Mouse (Mus musculus) limb, embryonic 14.5 days (tissue): Measurements from ENCODE around the gene Ache. TPM values are rescaled to one million over a fixed set of nuclear protein-coding genes. Genes with fewer than 3 reads are reported as not detected.

ENCODE experiments used
- ATAC-seq: fragments of 200-750 bp; cut with Nextera tagmentation; 2 replicates; pipeline ENCODE4 v1.8.0; 2017; ENCODE audit warnings: low read depth, moderate number of reproducible peaks, moderate TSS enrichment; ENCODE audit not compliant: low FRiP score
- DNase-seq: peaks from one replicate; pipeline ENCODE4 v3.0.0-alpha.2; 2015; ENCODE audit warnings: low spot score
- H3K27ac ChIP-seq: fragments of 300-500 bp; sonication (generic); replicated peaks from 2 replicates; pipeline ENCODE4 v1.5.1; 2014; ENCODE audit warnings: low read depth, mild to moderate bottlenecking, low read length, moderate library complexity, mixed read lengths
- H3K27me3 ChIP-seq: fragments of 300-500 bp; sonication (generic); 2 replicates; pipeline ENCODE4 v1.6.1; 2014; ENCODE audit warnings: low read length, mixed read lengths; ENCODE audit not compliant: control insufficient read depth, insufficient read depth
- H3K36me3 ChIP-seq: fragments of 300-500 bp; sonication (generic); 2 replicates; pipeline ENCODE4 v1.6.1; 2014; ENCODE audit warnings: mild to moderate bottlenecking, low read length, moderate library complexity, mixed read lengths; ENCODE audit not compliant: control insufficient read depth, insufficient read depth
- H3K4me1 ChIP-seq: fragments of 300-500 bp; sonication (generic); 2 replicates; pipeline ENCODE4 v1.6.1; 2014; ENCODE audit warnings: antibody characterized with exemption, low read length, mixed read lengths; ENCODE audit not compliant: control insufficient read depth, insufficient read depth
- H3K4me2 ChIP-seq: fragments of 300-500 bp; sonication (generic); replicated peaks from 2 replicates; pipeline ENCODE4 v1.6.1; 2014; ENCODE audit warnings: low read depth, mild to moderate bottlenecking, low read length, moderate library complexity; ENCODE audit not compliant: severe bottlenecking
- H3K4me3 ChIP-seq: fragments of 300-500 bp; sonication (generic); replicated peaks from 2 replicates; pipeline ENCODE4 v1.5.1; 2014; ENCODE audit warnings: low read length
- H3K9ac ChIP-seq: fragments of 300-500 bp; sonication (generic); 2 replicates; pipeline ENCODE4 v1.6.1; 2014; ENCODE audit warnings: mild to moderate bottlenecking, low read depth, low read length, moderate library complexity; ENCODE audit not compliant: severe bottlenecking
- H3K9me3 ChIP-seq: fragments of 300-500 bp; sonication (generic); 2 replicates; pipeline ENCODE4 v1.6.1; 2016; ENCODE audit warnings: low read length; ENCODE audit not compliant: control insufficient read depth
- POLR2A ChIP-seq: fragments of 200-500 bp; IDR thresholded peaks from 2 replicates; pipeline ENCODE4 v1.8.0; 2012; ENCODE audit warnings: inconsistent platforms, mild to moderate bottlenecking, moderate library complexity, borderline replicate concordance; ENCODE audit not compliant: insufficient read depth, insufficient read length; ENCODE audit errors: extremely low read depth
- WGBS: fragments of 180-500 bp; shearing (Covaris S2); extraction: QIAGEN DNeasy Blood & Tissue Kit; methylation state at CpG from one replicate; pipeline ENCODE4 v1.1.7; 2014; 5-methylcytosine and 5-hydroxymethylcytosine counted together
- microRNA-seq: library from miRNA; unstranded; fragments of <30 nt; microRNA quantifications from one replicate; pipeline ENCODE4, GENCODE M21; 2016
- polyA plus RNA-seq, 2 experiments: library from polyadenylated mRNA; depleted of rRNA in 1 of 2; stranded (reverse) in 1 of 2; unstranded in 1 of 2; fragments of >200 nt; fragmentation: Nextera tagmentation in 1 of 2; extraction: Ambion mirVana in 1 of 2; gene quantifications; 2 replicates each; pipeline versions ENCODE4 v1.2.1 to v1.2.3; 2012 to 2014

Ache gene
- polyA plus RNA-seq, 2 experiments, result 21.8 TPM

GRCm38 (mm10) chr5:137342407-137343012, 55.2 kb downstream of the Ache start:
- Histone ChIP-seq H3K27ac (no peak overlapping the region), H3K36me3 (no peaks in the 10 kb centered on the region), H3K9ac (no peak overlapping the region), H3K4me3 (no peak overlapping the region), H3K27me3 (no peaks in the 10 kb centered on the region), H3K4me1 (peaks cover 22% of the 10 kb centered on the region), H3K4me2 (no peak overlapping the region), H3K9me3 (no peaks in the 10 kb centered on the region)
- ATAC-seq (no peak), DNase-seq (no peak)
- 63% methylated on average over 7 of the region's 7 CpGs for WGBS
- no peak for TF ChIP-seq POLR2A

DNA sequence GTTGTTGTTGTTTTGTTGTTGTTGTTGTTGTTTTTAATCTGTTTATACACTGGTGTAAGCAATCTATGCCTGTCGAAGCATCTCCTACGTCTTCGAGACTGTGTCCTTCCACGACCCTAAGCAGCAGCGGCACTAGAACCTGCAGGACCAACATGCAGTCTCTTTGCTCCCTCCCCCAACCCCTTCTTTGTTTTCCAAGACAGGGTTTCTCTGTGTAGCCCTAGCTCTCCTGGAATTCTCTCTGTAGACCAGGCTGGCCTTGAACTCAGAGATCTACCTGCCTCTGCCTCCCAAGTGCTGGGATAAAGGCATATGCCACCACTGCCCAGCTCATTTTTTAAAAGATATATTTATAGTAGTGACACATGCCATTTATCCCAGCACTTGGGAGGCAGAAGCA, 56.1 kb downstream of the Ache start:
- Histone ChIP-seq H3K27ac (no peak overlapping the region), H3K27me3 (no peaks in the 10 kb centered on the region), H3K36me3 (no peaks in the 10 kb centered on the region), H3K4me1 (peaks cover 22% of the 10 kb centered on the region), H3K9ac (no peak overlapping the region), H3K4me2 (no peak overlapping the region), H3K9me3 (no peaks in the 10 kb centered on the region), H3K4me3 (no peak overlapping the region)
- ATAC-seq, result no peak
- TF ChIP-seq POLR2A, result no peak
- DNase-seq, result no peak
- 91% methylated on average over 5 of the region's 5 CpGs for WGBS

- H3K36me3 ChIP-seq, result no peaks in the 10 kb centered on the region
- no peaks in the 10 kb centered on the region for H3K27me3 ChIP-seq
- H3K4me3 ChIP-seq, result no peak overlapping the region
- no peak overlapping the region for H3K9ac ChIP-seq
- no peak overlapping the region for H3K27ac ChIP-seq
- no peak for TF ChIP-seq POLR2A
- ATAC-seq (no peak), DNase-seq (no peak)
- H3K9me3 ChIP-seq, result no peaks in the 10 kb centered on the region
- no peak overlapping the region for H3K4me2 ChIP-seq
- peaks cover 23% of the 10 kb centered on the region for H3K4me1 ChIP-seq
These were observed 56.5 kb downstream of the Ache start for GRCm38 (mm10) chr5:137343869-137344268.

Small RNA genes within 50 kb of the gene (microRNA-seq; reads per million reads assigned to microRNA genes)
- 0.92 reads per million for gene Mir7036
- not detected for gene Mir8116

Other genes starting within 250 kb of the Ache start
- gene Ap1s1, start 241.4 kb upstream of the Ache start, polyA plus RNA-seq (2012; rRNA removed), result 98.3 and 112 TPM in 2 replicates
- gene Ap1s1, start 241.4 kb upstream of the Ache start, polyA plus RNA-seq (2014; fragmentation: Nextera tagmentation; extraction: Ambion mirVana), result 144 and 146 TPM in 2 replicates
- 3.9 and 4.5 TPM in 2 replicates for gene Serpine1, start 215.3 kb upstream of the Ache start, polyA plus RNA-seq (2012; rRNA removed)
- gene Serpine1, start 215.3 kb upstream of the Ache start, polyA plus RNA-seq (2014; fragmentation: Nextera tagmentation; extraction: Ambion mirVana), result 0.40 and 0.48 TPM in 2 replicates
- gene Trim56, start 171.3 kb upstream of the Ache start, polyA plus RNA-seq (2012; rRNA removed), result 3.1 and 4.0 TPM in 2 replicates
- 9.1 and 9.5 TPM in 2 replicates for gene Trim56, start 171.3 kb upstream of the Ache start, polyA plus RNA-seq (2014; fragmentation: Nextera tagmentation; extraction: Ambion mirVana)
- not detected in 2 replicates for gene Muc3, start 138.2 kb upstream of the Ache start, polyA plus RNA-seq (2012; rRNA removed)
- not detected in 2 replicates for gene Muc3, start 138.2 kb upstream of the Ache start, polyA plus RNA-seq (2014; fragmentation: Nextera tagmentation; extraction: Ambion mirVana)
- gene Muc3a, start 75.1 kb upstream of the Ache start, polyA plus RNA-seq (2012; rRNA removed), result 0.73 and 1.4 TPM in 2 replicates
- gene Muc3a, start 75.1 kb upstream of the Ache start, polyA plus RNA-seq (2014; fragmentation: Nextera tagmentation; extraction: Ambion mirVana), result 0.10 TPM in 1 of 2 replicates, not detected in the other
- gene Ufsp1, start 7.1 kb downstream of the Ache start, polyA plus RNA-seq (2012; rRNA removed), result 10.4 and 10.5 TPM in 2 replicates
- gene Ufsp1, start 7.1 kb downstream of the Ache start, polyA plus RNA-seq (2014; fragmentation: Nextera tagmentation; extraction: Ambion mirVana), result 9.8 and 10.2 TPM in 2 replicates
- gene Srrt, start 20.2 kb downstream of the Ache start, polyA plus RNA-seq (2012; rRNA removed), result 263 and 300 TPM in 2 replicates
- gene Srrt, start 20.2 kb downstream of the Ache start, polyA plus RNA-seq (2014; fragmentation: Nextera tagmentation; extraction: Ambion mirVana), result 104 and 109 TPM in 2 replicates
- gene Trip6, start 26.9 kb downstream of the Ache start, polyA plus RNA-seq (2012; rRNA removed), result 131 and 155 TPM in 2 replicates
- 91.0 and 105 TPM in 2 replicates for gene Trip6, start 26.9 kb downstream of the Ache start, polyA plus RNA-seq (2014; fragmentation: Nextera tagmentation; extraction: Ambion mirVana)
- gene Slc12a9, start 46.1 kb downstream of the Ache start, polyA plus RNA-seq (2012; rRNA removed), result 20.2 and 26.1 TPM in 2 replicates
- 8.0 and 11.9 TPM in 2 replicates for gene Slc12a9, start 46.1 kb downstream of the Ache start, polyA plus RNA-seq (2014; fragmentation: Nextera tagmentation; extraction: Ambion mirVana)
- 102 and 125 TPM in 2 replicates for gene Ephb4, start 62.6 kb downstream of the Ache start, polyA plus RNA-seq (2012; rRNA removed)
- gene Ephb4, start 62.6 kb downstream of the Ache start, polyA plus RNA-seq (2014; fragmentation: Nextera tagmentation; extraction: Ambion mirVana), result 78.1 and 92.1 TPM in 2 replicates
- gene Zan, start 189.5 kb downstream of the Ache start, polyA plus RNA-seq (2012; rRNA removed), result 0.35 and 0.37 TPM in 2 replicates
- 0.11 TPM in 1 of 2 replicates, not detected in the other for gene Zan, start 189.5 kb downstream of the Ache start, polyA plus RNA-seq (2014; fragmentation: Nextera tagmentation; extraction: Ambion mirVana)
- 40.6 and 50.4 TPM in 2 replicates for gene Pop7, start 215.0 kb downstream of the Ache start, polyA plus RNA-seq (2012; rRNA removed)
- 52.1 and 54.2 TPM in 2 replicates for gene Pop7, start 215.0 kb downstream of the Ache start, polyA plus RNA-seq (2014; fragmentation: Nextera tagmentation; extraction: Ambion mirVana)
- gene Gigyf1, start 231.0 kb downstream of the Ache start, polyA plus RNA-seq (2012; rRNA removed), result 45.1 and 51.5 TPM in 2 replicates
- 11.8 and 13.3 TPM in 2 replicates for gene Gigyf1, start 231.0 kb downstream of the Ache start, polyA plus RNA-seq (2014; fragmentation: Nextera tagmentation; extraction: Ambion mirVana)
- gene Epo, start 245.7 kb downstream of the Ache start, polyA plus RNA-seq (2012; rRNA removed), result 0.12 and 0.19 TPM in 2 replicates
- gene Epo, start 245.7 kb downstream of the Ache start, polyA plus RNA-seq (2014; fragmentation: Nextera tagmentation; extraction: Ambion mirVana), result 0.83 TPM in 1 of 2 replicates, not detected in the other
- 770 and 1,100 TPM in 2 replicates for gene Gnb2, start 246.0 kb downstream of the Ache start, polyA plus RNA-seq (2012; rRNA removed)
- gene Gnb2, start 246.0 kb downstream of the Ache start, polyA plus RNA-seq (2014; fragmentation: Nextera tagmentation; extraction: Ambion mirVana), result 460 and 474 TPM in 2 replicates